Mouse (Mus musculus): ENCODE measurements at regions not wholly inside any gene's neighbourhood (a gene's known extent, or its start where the extent isn't known, plus 50 kb on each side); places are given as distances from the start of the nearest gene placed in this dataset.

DNA sequence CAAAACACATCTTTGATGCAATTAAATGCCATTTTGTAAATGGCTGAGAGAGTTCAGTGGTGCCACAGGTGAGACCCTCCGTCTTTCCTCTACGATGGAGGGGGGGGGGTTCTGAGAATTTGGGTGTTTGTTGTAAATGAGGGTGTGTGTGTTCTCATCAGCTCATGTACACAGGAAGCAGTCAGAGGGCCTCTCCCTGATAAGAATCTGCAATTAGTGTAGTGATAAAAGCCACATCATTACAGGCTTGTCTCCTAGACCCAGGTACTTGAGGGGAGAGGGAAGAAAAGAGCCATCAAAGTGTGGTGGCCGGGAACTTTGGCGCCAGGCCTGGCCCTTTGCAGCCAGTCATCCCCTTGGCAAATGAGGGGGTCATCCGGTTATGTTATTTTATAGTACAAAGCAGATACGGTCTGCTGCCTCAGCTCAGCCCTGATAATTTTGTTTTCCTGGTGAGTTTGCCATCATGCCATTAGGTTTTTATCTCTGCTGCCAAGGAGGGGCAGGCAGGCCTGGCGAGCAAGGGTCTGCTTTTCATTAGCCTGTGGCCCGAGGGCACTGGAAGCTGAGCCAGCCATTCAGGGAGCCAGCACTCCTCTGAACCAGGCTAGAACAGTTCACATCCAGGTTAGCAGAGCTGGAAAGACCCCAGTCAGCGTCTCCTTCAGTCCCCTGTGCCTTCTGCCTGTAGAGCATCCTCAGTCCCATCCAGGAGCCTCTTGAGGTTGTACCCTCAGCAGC, 59.7 kb downstream of the H2al1j start:
- no peak for DNase-seq (ENCODE audit: low spot score)

DNA sequence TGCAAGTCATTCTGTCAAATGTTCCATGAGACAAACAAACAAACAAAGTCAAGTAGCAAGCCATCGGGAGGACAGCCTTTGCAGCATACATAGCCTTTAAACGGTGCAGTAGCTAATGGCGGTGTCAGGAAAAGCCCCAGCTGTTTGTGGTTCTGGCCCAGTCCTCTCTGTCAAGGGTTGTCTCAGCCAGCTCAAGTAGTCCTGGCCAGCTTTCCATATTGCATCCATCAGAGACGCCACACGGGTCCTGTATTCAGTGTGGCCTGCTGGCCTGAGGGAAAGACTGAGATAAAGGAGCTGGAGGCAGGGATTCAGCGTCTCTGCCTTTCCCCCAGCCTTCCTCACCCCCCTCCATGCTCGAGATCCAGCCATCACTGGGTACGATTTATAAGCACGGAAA, 61.2 kb downstream of the H2al1j start:
- DNase-seq (ENCODE audit: low spot score): no peak

DNA sequence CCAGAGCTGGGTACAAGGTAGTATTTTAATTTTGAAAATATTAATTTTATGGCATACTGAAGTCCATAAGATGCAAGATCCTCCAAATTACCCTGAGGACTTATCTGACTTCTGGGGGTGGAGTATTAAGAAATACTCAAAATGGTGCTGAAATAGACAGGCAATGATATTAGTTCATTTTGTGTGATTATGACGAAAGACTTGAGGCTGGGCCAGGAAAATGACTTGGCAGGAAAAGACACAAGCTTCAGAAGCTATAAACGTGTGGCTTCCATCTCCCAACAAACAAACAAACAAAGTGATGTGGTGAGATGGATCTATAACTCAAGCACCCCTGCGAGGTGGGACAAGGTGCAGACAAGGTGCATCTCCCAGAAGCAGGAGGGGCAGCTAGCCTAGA, 72.8 kb downstream of the H2al1j start:
- no peak for DNase-seq (ENCODE audit: low spot score)

DNA sequence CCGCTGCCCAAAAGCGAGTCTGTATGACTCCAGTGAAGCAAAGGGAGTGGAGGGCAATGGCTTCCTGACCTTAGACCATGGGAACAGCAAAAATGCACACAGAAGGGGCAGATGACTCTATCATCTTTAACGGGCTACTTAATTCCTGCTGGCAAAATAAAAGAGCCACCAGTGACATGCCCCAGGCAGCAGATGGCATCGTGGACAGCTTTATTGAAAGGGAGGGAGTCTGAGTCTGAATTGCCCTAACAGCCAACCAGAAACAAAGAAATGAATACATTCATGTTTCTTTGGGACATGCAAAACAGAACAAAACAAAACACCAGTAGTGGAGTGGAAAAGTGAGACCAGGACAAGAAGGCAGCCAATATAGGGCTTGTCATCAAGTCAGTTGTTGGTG, 76.7 kb downstream of the H2al1j start:
- no peak for DNase-seq (ENCODE audit: low spot score)

DNA sequence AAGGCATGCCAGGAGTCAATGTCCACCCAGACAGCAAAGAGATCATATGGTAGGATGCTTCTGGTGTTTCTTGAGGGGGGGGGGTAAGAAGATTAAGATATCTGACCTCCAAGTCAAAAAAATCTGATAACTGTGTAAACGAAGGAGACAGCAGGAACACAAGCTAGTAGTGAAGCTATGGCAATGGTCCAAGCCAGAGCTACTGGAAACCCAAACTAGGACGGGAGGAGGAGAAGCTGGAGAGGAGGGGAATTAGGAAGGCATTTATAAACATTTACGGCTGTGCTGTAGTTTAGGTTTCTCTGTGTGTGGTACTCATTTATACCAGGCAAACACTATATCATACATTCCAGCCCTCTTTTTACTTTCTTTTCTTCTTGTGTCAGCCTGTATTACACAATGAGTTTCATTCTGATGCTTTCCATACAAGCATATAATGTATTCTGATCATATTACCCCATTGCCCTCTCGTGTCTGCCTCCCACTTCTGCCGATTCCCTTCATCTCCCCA, 84.7 kb downstream of the H2al1j start:
- no peak for DNase-seq (ENCODE audit: low spot score)

DNA sequence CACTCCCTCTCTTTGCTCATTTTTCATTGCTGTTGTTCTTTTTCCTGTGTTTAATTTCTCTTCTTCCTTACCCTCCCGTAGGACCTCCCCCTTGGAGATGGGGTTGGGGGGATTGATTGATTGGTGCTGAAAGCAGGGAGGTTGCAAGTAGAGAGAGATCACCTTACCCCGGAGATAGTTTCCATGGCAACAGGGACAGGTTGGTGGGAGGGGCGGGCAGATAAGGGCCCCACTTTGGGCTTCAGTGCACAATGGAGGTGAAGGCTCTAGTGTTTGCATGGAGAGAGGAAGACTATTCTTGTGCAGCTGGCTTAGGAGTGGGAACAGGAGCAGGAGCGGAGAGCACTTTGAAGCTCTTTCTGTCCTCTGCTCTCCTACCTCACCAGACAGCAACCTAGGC, 88.0 kb downstream of the H2al1j start:
- DNase-seq (ENCODE audit: low spot score): no peak

DNA sequence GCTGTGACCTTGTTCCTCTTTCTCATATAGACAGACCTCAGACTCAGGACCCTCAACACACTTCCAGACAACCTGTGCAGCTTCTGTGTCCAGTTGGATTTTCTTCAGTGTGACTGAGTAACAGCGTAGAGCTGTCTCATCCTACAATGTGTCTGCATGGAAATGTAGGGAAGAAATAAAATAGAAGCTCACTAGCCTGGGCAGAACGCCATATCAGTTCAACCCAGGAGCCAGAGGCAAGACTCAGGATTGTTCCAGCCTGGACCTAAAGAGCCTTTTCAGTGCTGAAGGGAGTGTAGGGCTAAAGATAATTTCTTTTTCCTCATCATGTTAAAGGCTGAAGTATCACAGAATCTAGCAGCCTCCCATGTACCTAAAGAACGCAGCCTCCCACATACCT, 88.9 kb downstream of the H2al1j start:
- no peak for DNase-seq (ENCODE audit: low spot score)

DNA sequence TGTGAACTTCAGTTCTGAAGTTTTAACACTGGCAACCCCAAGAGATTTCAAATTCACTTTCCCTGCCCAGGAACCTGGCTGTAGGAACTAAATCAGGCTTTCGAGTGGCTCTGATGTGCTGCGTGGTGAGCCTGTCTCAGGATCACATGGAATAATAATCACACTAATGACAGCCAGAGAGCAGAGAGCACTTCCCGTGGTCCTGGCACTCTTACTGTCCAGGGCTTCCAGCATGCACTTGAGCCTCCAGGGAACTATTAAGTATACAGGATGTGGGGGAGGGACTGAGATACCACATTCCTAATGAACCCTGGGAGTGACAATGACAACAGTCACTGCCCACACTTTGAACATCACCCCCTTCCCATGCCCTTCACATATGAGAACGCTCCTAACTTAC, 90.2 kb downstream of the H2al1j start:
- DNase-seq (ENCODE audit: low spot score): no peak

DNA sequence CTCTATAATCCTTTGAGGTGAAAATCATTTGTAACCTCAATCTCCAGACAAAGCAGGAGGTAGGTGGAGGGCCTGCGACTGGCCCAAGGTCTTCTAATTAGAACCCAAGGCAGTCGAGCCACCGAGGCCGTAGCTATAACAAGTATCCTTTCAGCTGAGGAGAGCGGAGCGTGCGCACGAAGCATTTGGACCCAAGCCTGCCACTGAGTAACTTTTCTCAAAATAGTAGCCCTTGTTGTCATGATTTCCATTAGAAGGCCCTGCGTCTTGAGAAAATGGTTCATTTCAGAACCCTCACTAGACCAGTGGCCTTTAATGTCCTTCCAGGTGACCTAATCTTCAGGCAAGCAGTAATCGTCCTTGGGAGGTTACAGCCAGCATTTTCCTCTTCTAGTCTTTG, 90.6 kb downstream of the H2al1j start:
- no peak for DNase-seq (ENCODE audit: low spot score)

DNA sequence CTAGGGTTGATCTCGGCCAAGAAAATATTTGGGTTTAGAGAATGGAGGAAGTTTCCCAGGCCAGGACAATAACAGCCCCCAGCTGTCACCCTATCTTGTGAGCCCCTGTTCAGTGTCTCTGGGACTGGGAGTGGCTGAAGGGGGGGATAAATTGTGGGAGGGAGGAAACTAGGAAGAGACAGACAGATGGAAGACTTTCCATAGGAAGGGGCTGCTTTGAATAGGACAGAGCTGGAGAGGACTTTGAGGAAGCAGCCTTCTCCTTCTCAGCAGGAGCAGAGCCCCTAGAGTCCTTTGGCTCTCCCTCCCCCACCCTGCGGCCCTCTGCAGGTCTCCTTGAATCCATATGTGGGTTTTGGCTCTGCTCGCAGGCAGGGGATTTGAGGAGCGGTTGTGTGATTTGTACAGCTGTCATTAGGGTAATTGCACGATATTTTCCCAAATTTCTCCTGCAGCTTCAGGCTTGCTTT, 91.6 kb downstream of the H2al1j start:
- DNase-seq (ENCODE audit: low spot score): no peak

DNA sequence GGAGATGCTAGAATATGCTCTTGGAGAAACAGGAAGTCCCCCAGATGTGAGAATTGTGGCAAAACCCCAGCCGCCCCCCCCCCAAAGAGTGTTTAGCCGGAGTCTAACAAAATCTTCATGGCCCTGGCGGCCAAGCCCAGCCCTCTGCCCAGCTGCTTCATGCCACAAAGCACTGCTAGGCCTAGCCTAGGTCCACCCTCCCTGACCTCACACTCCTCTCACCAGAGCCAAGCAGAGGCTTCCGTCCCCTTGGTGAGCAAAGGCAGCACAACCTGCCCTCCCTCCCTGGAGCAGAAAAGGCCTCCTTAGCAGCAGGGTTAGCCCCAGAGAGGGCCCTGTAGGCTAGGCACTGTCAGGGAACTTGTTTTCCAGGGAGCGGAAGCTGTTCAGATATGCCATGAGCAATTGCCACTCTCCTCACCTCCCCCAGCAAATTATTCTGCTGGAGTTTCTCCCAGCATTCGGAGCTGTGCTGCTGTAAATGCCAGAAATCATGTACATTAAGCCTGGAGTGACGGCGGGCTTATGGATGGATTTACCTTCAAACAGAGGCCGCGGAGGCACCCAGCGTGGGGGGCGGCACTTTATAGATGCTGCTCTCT, 104.9 kb downstream of the H2al1j start:
- DNase-seq (ENCODE audit: low spot score): no peak

DNA sequence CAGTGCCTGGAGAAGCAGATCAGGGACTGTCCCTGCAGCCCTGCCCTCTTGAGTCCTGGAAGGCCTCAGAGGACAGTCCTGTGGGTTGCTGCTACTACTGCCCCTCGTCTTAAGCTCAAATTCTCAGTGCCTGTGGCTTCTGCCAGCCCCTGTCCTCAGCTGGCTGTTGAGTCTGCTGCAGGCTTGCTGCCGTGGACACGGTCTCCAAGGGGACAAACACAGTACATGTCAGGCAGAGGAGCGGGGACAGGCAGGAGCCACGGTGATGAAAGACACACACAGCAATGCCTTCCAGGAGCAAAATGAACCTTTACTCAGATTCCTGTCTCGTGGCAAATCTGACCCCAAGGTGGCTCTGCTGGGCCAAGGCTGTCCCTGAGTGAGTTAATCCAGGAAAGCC, 107.7 kb downstream of the H2al1j start:
- no peak for DNase-seq (ENCODE audit: low spot score)

DNA sequence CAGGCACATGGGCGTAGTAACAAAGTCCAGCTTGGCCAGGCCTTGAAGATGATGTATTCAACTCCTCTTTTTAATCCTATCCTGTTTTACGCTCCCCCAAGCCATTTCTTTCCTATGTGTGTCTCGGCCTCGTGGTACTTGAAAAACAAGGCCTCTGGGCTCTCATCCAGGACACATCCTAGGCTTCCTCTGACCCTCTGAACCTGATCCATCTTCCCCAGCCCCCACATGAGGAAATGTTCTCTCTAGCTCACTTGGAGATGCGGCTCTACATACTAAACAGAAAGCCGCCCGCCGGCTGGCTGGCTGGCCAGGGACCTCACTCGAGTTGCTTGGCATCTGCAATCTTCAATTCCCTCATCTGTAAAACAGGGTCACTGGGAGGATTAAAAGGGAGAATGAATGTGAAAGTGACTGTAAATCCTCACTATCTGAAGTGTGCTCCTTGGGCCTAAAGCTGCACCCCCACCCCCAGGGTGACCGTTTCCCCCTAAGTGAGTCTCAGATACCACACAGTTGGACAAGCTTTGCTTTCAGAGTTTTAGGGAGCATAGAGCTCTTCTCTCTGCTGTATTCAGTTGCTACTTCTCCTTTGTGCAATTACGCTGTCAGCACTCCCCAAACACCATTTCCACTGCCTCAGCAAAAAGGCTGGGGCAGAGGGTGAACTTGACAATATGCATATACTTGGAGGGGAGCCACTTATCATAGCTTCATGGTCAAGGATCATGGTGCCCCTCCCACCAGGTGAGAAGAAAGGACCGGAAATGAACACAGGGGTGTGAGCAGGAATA, 109.7 kb downstream of the H2al1j start:
- DNase-seq (ENCODE audit: low spot score): peak; percentile 33

DNA sequence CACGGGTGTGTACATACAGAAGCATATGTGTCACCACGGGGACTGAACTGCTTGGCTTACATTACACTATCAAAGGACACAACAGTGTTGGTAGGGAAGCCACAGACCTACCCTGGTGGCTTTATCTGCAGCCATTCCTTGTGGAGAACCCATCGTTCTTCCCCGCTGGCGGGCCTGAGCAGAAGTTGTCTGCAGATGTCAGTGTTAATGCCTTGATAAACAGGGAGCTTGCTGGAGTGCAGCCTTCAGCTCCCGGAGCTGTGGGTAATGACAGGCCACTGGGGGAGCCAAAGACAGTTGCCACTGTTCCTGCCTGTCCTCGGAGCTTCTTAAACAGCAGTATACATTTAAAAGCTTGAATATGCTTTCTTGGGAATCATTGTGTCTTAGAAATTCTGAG, 115.9 kb downstream of the H2al1j start:
- no peak for DNase-seq (ENCODE audit: low spot score)

DNA sequence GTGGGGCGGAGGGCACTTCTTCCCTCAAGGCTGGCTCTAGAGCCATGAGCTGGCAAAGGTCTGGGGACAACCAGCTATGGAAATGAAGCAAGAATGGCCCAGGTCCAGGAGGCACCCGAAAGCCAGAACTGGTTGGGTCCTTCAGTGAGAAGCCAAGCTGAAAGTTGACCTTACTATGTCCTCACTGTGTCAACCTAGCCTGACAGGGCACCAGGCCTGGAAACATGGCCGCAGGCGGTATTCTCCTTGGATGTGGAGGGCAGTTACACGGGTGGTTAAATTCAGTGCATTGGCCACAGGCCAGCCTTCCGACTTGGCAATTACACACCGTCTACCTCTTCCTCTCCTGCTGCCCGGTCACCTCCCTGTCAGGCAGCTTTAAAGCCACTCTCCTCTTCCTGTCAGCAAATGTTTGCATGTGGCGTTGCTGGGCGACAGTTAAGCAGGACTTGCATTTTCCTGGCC, 116.7 kb downstream of the H2al1j start:
- DNase-seq (ENCODE audit: low spot score): no peak

DNA sequence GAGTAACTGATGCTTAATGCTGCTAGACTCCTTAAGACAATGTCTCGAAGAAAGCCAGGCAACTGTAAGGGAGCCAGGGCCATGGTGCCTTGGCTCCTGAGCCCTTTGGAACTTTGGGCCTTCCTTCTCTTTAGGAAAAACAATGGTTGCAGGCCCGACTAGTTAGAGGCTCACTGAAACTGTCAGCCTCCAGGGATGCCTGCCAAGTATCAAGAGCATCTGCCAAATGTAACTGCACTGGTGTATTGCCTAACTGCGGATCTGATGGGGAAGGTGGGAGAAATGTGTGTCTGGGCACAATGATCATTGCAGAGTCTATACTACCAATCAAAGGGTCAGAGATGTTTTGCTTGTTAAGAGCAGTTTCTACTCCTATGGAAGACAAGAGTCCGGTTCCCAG, 121.1 kb downstream of the H2al1j start:
- no peak for DNase-seq (ENCODE audit: low spot score)

DNA sequence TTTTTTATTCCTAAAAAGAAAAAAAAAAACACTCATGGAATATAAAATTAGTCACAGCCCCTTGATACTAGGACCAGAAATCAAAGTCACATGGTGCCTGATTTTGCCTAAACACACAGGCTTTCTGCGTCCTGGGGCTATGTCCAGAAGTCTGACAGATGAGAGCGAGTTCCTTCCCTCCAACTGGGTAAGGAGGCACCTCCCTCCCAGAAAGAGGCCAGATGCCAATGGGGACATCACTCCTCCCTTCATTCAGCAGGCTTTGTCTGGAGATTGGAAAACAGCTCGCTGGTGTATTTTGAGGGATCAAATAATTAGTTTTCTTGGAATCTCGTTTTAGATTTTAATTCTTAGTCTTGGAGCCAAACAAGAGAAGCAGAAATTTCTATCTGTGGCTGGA, 130.9 kb downstream of the H2al1j start:
- no peak for DNase-seq (ENCODE audit: low spot score)

DNA sequence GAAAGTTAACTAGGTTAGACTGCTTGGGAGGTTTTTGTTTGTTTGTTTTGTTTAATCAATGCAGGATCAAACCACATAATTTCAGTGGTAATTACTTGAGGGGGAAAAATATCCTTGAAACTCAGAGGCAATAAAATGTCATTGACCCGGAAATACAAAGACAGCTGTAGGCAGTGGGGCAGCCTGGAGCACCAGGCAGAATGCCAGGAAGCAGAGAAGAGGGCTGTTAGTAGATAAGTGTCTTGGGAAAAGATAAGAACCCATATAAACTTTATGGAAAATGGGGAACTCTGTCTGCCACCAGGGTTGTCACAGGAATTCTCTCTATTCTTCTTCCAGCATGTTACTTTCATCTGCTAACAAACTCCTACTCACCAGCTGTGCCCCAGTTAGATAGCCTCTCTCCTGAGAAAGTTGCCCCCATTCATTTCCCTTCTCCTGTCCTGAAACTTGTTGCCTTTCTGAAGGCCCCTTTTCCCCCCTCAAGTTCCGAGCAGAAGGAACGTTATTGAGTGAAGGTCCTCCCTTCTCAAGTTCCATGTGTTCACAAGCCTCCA, 136.4 kb downstream of the H2al1j start:
- no peak for DNase-seq (ENCODE audit: low spot score)

DNA sequence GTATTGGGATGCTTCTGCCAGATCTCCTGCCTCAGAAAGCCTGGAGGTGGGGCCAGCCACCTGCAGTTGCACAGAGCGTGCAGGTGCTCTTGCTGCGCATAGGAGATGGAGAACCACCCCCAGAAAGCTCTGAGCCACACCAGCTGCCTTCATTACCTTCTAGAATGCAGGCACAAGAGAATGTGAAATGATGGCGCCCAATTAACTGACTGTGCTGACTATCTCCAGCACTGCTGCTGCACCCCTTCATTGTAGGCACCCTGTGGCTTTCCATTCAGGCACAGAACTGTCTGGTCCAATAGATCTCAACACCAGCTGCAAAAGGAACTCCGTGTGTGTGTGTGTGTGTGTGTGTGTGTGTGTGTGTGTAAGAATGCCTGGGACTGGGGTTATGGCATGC, 138.6 kb downstream of the H2al1j start:
- no peak for DNase-seq (ENCODE audit: low spot score)

DNA sequence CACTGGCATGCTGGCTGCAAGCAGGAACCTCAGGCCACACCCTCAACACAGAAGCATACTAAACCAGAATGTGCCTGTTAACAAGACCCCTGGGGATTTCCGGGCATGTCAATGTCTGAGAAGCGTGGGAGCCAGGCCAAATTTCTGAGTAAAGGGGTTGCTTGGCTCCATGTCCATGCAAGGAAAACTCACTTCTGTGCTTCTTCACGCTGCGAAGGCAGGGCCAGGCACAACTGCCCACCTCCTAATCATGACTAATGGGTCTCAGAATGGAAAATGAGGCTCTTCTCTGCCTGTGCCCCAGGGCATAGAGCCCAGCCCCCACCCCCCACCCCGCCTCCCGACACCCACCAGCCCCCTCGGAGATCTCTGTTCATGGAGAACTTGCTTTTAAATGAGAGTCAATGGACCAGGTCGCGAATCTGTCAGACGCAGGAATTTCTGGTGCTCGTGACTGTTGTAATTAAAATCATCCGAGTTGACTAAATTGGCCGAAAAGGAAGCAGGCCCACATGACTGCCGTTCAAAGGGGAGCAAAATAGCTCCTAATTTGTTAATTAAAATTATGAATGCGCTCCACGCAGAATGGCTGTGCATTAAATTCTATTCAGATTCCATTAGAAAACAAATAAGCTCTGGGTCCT, 152.2 kb downstream of the H2al1j start:
- DNase-seq (ENCODE audit: low spot score): no peak

DNA sequence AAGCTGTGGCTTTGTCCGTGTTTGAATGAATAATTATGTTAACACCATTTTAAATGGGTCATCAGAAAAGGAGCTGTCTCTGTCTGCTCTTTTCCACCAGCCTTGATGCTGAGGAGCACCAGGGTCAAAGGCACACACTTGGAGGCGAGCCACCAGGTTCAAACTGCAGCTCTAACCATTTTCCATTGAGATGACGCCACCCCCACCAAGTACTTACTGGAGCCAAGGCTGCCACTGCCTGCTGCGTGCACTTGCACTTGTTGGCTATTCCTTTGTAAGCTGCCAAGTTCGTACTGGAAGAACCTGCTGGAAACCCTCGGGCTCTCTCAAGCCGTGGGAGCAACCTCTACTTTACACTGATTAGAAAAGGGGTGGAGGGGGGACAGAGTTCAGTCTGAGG, 154.5 kb downstream of the H2al1j start:
- peak; percentile 31 for DNase-seq (ENCODE audit: low spot score)

DNA sequence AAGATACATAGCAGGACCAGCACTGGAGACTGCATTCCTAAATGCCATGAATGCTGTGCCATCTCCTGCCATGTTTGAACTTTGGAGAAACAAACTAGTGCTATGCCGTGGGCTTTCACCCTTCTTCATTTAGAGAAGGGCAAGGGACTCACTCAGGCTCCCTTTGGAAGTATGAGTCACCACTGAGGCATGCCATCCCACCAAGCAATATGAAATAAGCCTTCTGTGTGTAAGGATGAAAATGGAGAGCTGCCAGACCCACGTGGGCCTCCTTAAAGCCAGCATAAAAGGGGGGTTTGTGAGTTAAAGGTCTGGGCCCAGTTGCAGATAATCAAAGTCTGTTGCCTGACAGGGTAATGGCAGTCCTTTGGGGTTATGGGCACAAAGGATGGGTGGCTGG, 159.0 kb downstream of the H2al1j start:
- DNase-seq (ENCODE audit: low spot score): no peak

All from ovary, adult 18-20 months (tissue).